ENCODE assay signal across 1 mouse cellular context in the genomic region with DNA sequence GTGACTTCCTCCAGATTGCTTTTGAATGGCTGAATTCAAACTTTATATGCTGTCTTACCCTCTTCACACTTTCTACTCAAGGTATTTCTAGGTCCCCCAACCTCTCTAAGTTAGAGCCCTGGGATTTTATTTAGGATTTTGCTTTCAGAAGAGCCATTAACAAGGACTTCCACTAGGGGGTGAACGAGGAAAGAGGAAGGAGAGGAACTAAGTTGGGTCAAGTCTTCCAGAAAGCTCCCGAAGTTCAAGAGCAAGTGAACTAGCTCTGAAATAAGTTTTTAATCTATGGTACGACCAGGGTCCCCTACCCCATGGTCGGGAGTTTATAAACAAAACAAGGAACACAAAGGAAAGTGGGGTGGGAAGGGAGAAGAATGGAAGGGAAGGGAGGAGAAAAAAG.
TF ChIP-seq lines count a peak whose summit lies in the region.

No protein-coding gene starts in this region.

TF ChIP-seq in MEL, 35 proteins besides CTCF, POLR2A, EP300 and RAD21 (continued from another document):
- TF ChIP-seq JUND (IDR thresholded peaks at IDR 0.05; ENCODE audit: low read depth, low read length) (no peak), POLR2AphosphoS5 (IDR thresholded peaks at IDR 0.05; ENCODE audit: borderline replicate concordance, low read depth, low read length) (no peak), UBTF (IDR thresholded peaks at IDR 0.05; ENCODE audit: borderline replicate concordance, insufficient read depth, low read depth, low read length) (no peak), GATA1 (IDR thresholded peaks at IDR 0.05; ENCODE audit: low read depth, low read length) (no peak), ZMIZ1 (IDR thresholded peaks at IDR 0.05; ENCODE audit: low read depth, low read length) (no peak), MAZ (IDR thresholded peaks at IDR 0.05; ENCODE audit: low read depth, low read length) (no peak), USF2 (IDR thresholded peaks at IDR 0.05; ENCODE audit: borderline replicate concordance in 1 of 2, insufficient read depth in 1 of 2, low read depth in 1 of 2, low read length in 2 of 2) (no peak), ZNF384 (IDR thresholded peaks at IDR 0.05; ENCODE audit: low read depth, low read length) (no peak), SMC3 (IDR thresholded peaks at IDR 0.05; ENCODE audit: low read depth, low read length) (peak; percentile 62), MAX (IDR thresholded peaks at IDR 0.05; ENCODE audit: low read length) (no peak)
TF ChIP-seq in MEL: peak in this region for 2.
